Mouse (Mus musculus): ENCODE results near the gene Vps11.
A peak's percentile ranks its signal among the peaks of the same experiment; 100 is the strongest.

- TF ChIP-seq POLR2A (IDR thresholded peaks at IDR 0.05; ENCODE audit: control insufficient read depth, extremely low read depth, insufficient read depth, low read length, poor library complexity) (no peak), CTCF (IDR thresholded peaks at IDR 0.05; ENCODE audit: borderline replicate concordance, control insufficient read depth, extremely low read depth, insufficient read depth, low read length, poor library complexity) (0 out of 2 replicates have a peak, but pooled peaks have one; percentile 25)
These were observed 18.4 kb upstream of the Vps11 start for GRCm38 (mm10) chr9:44379862-44380261.

All from thymus, adult 2 months (tissue).